Mouse (Mus musculus) frontal cortex, adult 2 months (tissue): Measurements from ENCODE around the gene Atic. TPM values are rescaled to one million over a fixed set of nuclear protein-coding genes. Genes with fewer than 3 reads are reported as not detected.
A peak's percentile ranks its signal among the peaks of the same experiment; 100 is the strongest.

Source experiments
- DNase-seq, 2 experiments: peaks; one replicate each; pipeline ENCODE4 v3.0.0; 2022; ENCODE audit warnings: low spot score in 1 of 2; ENCODE audit errors: extremely low spot score in 1 of 2
- polyA plus RNA-seq: library from polyadenylated mRNA; depleted of rRNA; stranded (reverse); fragments of >200 nt; gene quantifications from 2 replicates; pipeline ENCODE4 v1.2.3, GENCODE M21; 2012; rRNA removed

Atic gene
- polyA plus RNA-seq, result 24.9 and 26.3 TPM in 2 replicates

DNA sequence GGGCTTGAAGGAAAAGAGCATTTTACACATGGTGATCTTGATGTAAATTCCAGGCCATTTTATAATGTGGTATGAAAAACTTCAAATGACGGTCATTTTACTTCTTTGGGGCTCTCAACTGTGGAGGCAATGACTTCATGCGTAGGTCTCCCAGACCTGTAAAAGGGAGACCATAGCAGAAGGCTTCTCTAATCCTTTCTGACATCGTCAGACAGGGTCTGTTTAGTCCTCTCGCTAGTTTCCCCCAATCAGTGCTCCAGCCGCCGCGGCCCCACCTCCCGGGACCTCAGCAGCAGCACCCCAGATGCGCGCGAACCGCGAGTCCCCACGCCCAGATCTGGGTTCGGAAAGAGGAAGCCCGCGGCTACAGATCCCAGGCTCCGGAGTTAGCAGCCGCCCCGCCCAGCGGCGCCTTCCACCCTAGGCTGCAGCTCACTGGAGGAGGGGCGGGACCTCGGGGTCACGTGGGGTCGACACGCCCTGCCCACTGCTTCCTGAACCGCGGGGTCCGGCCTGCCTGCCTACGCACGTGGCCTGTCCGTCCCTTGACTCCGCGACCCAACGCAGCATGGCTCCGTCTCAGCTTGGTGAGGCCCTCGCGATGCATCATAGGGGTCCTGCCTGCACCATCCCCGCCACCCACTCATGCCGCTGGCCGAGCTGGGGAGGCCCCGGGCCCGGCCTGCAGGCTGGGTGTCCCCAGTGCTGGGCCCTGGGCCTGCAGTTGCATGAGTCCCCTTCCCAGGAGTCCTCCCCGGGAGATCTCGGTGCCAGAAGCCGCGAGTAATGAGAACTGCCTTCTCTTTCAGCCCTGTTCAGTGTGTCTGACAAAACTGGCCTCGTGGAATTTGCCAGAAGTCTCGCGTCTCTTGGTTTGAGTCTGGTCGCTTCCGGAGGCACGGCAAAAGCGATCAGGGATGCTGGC, at the start of gene Atic:
TSS of gene Atic (plus strand) at position 463 of the 925 bp plus-strand sequence.
- DNase-seq, result peak; percentile 66 to 84

DNA sequence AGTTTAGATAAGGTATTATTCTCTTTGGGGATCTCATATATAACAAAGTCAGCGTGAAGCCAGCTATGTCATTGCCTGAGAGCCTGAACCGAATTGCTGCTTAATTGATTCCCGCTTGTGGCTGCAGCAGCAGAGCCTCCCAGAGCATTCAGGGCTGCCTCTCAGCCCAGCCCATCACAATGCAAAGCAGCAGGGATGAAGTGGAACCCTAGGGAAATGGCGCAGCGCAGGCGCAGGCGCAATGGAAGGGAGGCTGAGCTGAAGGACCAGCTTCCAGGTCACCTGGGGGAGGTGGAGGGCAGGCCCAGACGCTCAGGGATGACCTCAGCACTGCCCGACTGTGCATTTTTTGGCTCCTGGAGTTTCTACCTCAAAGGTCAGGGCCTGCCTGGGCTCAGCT, 49.7 kb upstream of the Atic start:
- DNase-seq, result no peak

DNA sequence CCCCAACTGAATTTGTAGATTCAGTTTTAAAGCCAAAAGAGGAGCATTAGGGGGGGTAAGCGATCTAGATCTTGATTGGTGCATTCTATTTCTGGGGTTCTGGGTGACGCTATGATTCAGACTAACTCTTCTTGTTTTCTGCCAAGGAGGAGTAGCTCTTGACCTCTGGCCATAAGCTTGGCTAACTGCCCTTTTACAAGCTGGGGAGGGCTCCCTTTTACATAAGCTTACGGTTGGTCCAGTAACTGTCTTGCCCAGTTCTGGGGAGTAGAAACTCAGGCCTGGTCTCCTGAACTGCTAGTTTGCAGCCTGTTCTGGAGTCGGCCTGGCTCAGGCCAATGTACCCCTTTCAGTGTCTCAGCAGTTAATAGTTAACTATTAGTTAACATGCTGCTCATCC, 41.9 kb upstream of the Atic start:
- no peak for DNase-seq

DNA sequence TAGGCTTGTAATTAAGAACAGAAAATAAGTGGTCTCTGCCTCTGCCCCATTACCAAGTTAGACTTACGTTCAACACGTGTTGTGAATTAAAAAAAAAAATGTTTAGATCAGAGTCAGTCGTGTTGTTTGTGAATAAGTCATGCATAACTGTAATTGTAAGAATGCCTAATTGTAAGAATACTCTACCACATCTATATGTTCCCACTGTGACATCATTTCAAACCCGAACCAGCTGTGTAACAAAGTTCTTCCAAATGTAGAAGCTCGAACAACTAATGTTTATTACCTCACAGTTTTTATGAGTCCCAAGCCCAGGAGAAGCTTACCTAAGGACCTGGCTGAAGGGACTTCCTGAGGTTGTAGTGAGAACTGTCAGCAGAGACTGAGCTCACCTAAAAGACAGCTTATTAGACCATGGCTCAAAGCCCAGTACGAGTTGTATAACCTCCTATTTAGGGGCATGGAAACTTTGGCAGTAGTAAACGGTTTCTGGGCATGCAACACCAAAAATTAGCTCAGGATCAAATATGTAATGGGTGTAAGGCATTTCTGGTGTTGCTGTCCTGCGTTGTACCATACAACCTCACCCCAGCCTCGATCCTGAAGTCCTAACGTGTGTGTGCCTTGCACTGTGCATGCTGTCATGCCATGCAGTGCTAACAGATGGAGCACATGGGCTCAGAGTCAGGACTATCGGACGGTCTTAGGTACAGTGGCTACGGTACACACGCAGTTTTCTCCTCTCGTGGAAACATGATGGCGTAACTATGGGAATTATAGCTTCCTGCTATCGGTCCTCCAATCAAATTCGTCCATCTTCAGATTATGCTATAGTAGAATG, 27.9 kb upstream of the Atic start:
- DNase-seq, result no peak

DNA sequence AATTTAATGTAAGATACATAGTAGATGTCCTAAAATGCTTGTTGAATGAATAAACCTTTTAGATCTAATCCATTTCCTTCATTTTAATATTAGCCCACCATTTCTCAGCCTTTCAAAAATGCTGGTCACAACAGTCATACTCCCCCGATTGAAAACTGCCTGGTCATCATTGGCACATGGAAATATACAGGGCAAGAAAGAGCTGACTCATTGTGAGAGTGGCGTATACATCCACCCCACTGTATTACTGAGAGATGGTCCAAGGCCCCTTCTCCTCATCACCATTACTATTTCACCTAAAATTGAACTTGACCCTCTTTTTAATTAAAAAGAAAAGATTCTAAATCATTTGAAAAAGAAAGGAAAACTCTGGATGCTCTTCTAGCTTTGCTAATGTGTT, 26.2 kb upstream of the Atic start:
- DNase-seq, result no peak

DNA sequence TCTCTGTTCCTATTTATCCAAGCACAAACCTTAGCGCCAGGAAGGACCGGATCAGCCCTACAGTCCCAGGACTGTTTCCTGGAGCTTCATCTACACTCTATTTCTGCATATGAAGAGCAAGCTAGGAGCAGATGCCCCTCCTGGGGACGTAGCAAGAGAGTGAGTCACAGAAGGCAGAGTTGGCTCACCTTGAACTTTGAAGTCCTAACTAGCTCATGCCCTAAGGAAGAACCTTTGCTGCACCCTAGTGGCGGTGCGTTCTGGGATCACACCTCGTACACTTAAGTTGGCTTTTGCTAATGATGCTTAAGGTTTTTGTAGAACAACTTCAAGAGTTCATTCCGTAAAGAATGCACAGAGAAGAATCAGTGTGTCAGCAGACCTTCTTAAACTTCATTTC, 25.3 kb upstream of the Atic start:
- DNase-seq, result peak in 1 of 2 experiments; percentile 53

DNA sequence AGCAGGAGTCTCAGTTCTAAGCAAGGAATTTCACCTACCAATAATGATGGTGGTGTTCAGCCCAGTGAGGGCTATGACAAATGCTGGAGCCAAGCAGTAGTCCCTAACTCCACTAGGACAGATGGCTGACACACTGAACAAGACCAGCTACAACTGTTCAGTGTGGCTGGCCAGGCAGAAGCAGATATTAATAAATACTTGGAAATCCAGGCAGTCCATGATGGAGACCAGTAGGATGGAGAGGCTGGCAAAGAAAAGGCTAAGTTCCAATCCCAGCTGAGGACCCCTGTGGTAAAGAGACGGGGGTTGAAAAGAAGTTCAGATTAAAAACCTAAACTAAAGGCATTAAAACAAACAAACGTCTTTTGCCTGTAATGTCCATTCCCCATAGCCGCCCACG, 17.3 kb upstream of the Atic start:
- DNase-seq, result no peak

DNA sequence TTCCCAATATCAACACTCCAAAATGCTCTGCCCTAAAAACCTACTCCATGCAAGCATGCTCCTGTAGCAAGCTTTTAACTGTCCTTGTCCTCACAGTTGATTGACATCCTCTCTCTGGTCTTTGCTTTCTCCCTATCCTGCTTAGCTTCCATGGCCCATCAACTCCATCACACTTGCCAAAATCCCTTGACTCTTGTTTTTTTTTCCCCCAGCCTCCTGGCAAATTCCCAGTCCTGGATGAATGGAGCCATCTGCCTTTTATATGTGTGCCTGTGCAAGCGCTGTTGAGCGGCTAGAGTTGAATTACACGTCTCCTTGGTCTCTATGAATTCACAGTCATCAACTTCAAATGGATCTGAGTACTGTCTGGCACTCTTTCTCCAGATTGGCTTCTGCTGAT, 16.5 kb upstream of the Atic start:
- no peak for DNase-seq

DNA sequence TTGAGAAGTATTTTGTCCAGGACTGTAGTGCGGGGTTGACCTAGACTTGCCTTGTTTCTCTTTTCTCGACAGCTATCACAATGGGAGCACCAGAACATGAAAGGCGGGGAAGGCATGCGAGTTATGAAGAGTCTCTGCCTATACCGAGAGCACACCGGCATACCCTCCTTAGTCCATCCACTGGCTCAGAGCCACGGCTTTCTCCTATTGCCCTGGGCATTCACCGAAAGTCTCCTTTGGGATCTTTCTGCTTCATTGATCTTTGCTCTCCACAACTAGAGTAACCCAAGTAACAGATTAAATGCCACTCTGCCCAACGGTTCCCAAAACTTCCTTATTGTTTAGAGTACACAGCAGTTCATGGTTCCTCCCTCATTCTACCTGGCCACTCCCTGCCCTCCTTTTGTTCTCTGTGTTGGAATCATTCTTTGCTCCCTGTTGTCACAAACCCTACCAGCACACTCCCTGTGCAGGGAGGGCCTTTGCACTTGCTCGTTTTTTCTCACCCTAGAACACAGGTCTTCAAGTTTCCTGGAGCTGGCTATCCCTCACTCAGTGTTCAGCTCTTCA, 6.2 kb upstream of the Atic start:
- no peak for DNase-seq

DNA sequence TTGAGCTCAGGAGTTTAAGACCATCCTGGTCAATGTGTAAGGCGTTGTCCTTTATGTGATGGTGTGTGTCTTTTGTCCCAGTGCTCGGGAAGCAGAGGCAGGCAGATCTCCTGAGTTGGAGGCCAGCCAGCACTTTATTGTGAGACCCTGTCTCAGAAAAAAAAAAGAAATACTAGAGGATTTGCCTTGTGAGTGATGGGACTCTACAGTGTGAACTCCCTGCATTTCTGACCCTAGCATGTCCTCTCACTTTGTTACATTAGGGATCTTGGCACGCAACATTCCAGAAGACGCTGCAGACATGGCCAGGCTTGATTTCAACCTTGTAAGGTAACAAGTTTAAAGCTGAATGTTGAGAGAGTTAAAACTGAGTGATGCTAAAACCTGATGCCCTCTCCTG, 3.7 kb downstream of the Atic start:
- no peak for DNase-seq

DNA sequence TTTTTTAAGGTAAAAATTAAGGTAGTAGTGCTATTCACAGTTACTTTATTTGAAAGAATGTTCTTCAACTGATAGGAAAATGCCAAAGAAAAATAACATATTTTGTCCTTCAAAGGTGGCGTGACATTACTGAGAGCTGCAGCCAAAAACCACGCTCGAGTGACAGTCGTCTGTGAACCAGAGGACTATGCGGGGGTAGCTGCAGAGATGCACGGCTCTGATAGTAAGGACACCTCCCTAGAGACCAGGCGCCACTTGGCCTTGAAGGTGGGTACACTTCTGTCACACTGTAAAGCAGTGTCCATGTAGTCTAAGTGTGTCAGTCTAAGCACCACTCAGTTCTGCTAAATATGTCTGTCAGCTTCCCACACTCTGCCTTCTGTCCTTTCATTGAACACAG, 7.3 kb downstream of the Atic start:
- no peak for DNase-seq

DNA sequence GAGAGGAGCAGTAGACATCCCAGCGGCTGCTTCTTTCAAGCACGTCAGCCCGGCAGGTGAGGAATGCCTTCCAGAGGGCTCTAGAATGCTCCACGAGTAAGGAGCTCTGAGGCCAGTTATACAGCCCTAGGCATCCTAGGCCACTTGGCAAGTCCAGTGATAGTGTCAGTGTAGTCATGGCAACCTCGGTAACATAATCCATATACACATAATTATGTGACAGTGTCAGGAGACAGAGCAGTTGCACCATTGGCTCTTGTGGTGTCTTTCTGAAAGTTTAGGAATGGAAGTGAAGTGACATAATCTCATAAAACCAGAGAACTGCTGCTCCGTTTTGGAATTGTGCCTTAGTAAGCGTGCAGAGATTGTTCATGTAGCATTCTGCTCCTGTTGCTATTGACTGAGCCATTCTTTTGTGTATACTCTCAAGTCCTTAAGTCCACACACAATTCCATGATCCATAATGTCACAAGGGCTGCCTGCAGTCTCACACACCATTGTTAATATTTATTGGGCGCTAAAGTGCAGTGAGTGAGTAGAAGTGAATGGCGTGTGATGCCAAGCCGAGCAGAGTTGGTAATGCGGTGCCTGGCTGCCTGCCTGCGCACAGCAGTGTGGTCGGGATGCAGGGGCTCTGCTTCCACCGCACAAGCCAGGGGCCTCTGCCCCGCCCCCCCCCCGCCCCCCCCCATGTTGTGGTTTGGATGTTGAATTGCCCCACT, 11.1 kb downstream of the Atic start:
- DNase-seq, result no peak

DNA sequence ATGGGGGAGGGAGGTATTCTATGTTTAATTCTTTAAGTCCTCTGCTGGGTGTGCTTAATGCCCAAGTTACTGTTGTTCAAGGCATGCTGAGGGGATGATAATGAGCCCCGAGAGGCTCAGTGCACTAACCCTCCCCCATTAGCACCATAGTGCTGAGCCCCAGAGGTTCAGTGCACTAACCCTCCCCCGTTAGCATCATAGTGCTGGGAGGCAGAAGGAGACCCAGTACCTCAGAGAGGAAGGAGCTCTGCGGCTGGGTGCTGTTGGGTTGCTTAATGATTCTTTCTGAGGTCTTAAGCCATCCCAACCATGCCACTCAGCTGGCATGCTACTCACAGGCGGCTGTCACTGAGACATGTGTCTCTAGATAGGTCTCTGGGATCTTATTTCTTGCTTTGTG, 13.2 kb downstream of the Atic start:
- no peak for DNase-seq

DNA sequence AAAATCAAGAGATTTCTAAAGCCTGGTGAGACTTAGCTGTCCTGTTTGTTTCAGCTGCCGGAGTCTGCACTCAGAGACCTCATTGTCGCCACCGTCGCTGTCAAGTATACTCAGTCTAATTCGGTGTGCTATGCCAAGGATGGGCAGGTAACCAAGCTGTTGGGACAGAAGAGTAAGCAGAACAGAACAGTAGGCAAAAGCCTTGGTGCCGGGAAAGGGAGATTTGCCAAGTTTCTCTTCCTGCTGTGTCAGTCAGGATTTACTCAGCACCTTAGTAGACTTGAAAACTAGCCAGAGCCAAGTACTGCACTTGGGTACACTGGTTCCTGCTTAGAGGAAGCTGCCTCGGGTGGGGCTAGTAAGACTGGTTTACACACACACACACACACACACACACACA, 19.0 kb downstream of the Atic start:
- no peak for DNase-seq

DNA sequence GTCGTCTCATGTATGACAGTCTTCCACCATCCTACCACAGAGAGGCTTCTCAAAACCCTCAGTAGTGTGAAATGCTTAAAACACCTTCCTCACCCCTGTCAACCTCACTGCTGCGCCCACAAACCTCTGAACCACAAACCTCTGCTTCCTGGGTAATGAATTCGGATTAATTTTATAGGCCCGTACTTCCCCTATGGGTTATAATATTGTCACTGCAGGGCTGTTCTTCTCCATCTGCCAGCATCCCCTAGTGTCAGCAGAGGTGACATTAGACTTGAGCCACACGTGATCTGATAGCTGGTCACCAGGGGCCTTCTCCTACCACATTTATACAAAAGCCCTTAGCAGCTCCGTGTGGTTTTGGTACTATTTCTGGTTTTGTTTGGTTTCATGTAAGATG, 19.9 kb downstream of the Atic start:
- DNase-seq, result no peak

DNA sequence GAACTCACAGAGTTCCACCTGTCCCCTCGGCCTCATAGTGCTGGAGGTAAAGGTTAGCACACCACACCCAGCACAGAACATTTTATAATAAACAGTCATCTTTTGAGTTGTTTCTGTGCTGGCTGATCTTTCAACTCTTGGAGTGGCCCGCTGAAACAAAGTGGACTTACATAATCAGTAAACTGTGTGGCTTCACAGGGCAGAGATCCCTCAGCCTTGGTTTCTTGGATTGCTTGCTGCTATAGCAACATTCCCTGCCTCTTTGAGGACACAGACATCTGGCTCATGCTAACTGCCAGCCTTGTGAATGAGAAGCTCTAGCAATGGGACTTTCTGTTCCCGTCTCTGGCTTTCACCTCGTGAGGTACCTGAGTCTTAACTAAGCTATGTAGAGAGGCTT, 22.6 kb downstream of the Atic start:
- no peak for DNase-seq

DNA sequence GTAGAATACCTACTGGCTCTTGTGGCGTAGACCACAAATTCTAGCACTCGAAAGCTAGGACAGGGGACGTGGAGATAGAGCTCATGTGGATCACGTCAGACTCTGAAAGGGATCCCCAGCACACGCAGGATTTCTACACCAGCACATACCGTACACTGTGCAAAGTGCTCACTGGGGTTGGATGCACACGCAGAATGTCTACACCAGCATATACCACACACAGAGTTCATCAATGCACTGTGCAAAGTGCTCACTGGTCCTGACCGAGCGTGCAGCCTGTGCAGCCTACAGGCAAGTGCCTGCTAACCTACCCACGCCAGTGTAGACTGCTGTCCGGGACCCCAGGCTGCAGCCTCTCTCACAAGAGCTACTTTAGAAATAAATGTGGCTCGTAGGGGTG, 23.5 kb downstream of the Atic start:
- DNase-seq, result no peak

DNA sequence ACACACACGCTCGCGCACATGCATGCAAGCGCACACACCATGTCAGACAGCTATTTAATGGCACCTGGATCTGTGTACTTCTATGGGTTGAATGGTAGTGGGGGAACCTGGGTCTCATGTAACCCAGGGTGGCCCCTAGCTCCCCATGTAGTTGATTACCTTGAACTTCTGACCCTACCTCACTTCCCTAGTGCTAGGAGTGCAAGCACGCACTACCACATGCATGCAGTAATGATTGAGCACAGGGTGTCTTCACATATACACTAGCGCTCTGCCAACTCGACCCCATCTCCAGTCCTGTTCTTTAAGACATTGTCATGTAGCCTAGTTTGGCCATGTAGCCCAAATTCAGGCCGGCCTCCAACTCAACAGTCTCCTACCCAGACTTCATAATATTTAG, 26.4 kb downstream of the Atic start:
- no peak for DNase-seq

DNA sequence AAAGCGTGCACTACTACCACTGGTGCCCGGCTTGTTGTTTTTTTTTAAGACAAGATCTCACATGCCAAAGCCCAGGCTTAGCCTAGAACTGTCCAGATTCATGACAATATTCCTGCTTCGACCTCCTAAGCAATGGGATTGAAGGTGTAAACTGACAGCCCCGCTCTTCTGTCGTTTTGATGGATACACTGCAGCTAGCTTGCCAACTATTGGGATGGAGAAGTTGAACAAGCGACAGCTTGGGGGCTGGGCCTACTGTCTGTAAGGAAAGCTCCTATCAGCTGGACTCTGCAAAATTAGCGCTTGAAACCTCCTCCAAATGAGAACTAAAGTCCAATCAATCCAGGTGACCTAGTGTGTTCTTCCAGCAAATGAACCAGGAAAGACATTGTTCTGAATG, 26.9 kb downstream of the Atic start:
- no peak for DNase-seq

DNA sequence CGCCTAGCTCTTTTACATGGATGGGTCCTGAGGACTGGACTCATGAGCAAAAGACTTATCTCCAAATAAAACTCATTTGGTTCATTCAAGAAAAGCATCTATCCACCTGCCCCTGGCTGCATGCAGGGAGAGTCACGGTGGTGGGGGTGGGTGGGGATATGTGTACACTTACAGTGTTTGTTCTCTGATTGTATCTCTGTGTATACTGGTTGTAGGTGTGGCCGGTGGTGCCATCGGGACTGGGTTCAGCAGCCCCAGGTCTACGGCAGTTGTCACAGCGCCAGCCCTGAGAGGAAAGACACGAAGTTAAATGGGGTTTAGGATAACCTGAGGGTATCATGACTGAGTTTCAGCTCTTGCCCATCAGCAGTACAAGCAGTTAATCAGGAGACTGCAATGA, 29.7 kb downstream of the Atic start:
- DNase-seq, result no peak

DNA sequence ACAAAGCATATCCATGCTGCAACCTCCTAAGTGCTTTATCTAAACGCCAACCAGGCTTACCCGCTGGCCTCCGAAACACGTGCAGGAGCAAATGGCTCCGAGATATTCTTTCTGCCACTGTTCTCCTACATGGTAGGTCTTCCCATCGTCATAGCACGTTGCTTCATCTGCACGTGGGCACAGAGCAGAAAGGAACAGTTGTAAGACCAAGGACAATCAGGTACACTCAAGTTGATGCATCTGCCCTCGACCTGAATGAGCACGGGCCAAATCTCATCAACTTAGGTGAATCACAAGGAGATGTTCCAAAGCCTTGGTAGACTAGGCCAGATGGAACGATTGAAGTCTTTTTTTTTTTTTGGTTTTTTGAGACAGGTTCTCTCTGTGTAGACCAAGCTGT, 33.1 kb downstream of the Atic start:
- DNase-seq, result no peak
